Mouse (Mus musculus) testis, adult 2 months (tissue): Measurements from ENCODE around the gene Tmem259. TPM values are rescaled to one million over a fixed set of nuclear protein-coding genes. Genes with fewer than 3 reads are reported as not detected.

Source experiments
- H3K27ac ChIP-seq: fragments of 200-500 bp; 2 replicates; pipeline ENCODE4 v1.5.1; 2012; ENCODE audit warnings: low read depth, low read length; ENCODE audit not compliant: control insufficient read depth, insufficient read depth
- H3K27me3 ChIP-seq: fragments of 200-500 bp; 2 replicates; pipeline ENCODE4 v1.6.1; 2012; ENCODE audit warnings: mild to moderate bottlenecking, low read length, moderate library complexity; ENCODE audit not compliant: control insufficient read depth, insufficient read depth
- H3K36me3 ChIP-seq: fragments of 200-500 bp; 2 replicates; pipeline ENCODE4 v1.6.1; 2012; ENCODE audit warnings: mild to moderate bottlenecking, low read length; ENCODE audit not compliant: control insufficient read depth, insufficient read depth
- H3K4me1 ChIP-seq: fragments of 200-500 bp; 2 replicates; pipeline ENCODE4 v1.6.1; 2012; ENCODE audit warnings: low read length; ENCODE audit not compliant: control insufficient read depth, insufficient read depth
- H3K4me3 ChIP-seq: fragments of 200-500 bp; 2 replicates; pipeline ENCODE4 v1.5.1; 2012; ENCODE audit warnings: low read depth, mild to moderate bottlenecking, low read length, moderate library complexity, mixed read lengths; ENCODE audit not compliant: control insufficient read depth
- CTCF ChIP-seq: fragments of 200-500 bp; IDR thresholded peaks from 2 replicates; pipeline ENCODE4 v1.5.1; 2012; ENCODE audit warnings: low read depth, mild to moderate bottlenecking, inconsistent platforms, low read length, moderate library complexity; ENCODE audit not compliant: control insufficient read depth, insufficient read depth, insufficient replicate concordance
- POLR2A ChIP-seq: fragments of 200-500 bp; IDR thresholded peaks from 2 replicates; pipeline ENCODE4 v1.6.1; 2012; ENCODE audit warnings: low read depth, mild to moderate bottlenecking, inconsistent platforms, low read length, moderate library complexity; ENCODE audit not compliant: control insufficient read depth
- polyA plus RNA-seq: library from polyadenylated mRNA; depleted of rRNA; stranded (reverse); fragments of >200 nt; gene quantifications from 2 replicates; pipeline ENCODE4 v1.2.3, GENCODE M21; 2012

Gene Tmem259
- polyA plus RNA-seq, 1 experiment, result 202 TPM

DNA sequence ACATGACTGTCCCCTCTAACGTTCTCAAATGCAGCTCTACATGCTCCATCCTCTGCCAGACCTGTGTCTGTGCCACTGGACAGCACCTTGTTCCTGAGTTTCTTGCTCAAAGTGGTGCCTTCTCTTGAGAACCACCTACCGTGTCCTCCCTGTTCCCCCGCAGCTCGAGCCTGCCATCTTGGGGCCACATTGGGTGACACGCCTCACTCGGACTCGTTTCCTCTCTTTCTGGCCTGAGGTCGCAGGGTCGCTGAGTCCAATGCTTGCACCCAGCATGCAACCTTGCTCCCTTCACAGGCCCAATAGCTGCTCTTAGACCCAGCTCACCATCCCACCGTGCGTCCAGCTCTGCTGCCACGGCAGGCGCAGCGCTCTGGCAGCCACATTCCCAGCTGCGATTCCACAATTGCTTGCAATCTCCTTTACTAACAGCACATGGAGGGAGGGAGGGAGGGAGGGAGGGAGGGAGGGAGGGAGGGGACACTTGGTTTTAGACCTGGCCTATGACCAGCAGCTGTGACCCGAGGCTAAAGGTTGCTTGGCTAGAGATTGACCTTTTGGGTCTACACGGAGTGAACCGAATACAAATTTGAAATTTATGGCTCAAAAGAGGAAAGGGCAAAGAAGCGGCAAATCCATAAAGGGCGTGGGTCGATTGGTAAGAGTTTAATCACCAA is 25.9 kb downstream of the Tmem259 start:
- Histone ChIP-seq H3K4me1 (peaks cover 4% of the 10 kb centered on the region), H3K4me3 (no peak overlapping the region), H3K27ac (no peak overlapping the region), H3K27me3 (no peaks in the 10 kb centered on the region), H3K36me3 (no peaks in the 10 kb centered on the region; the same call in 1 of the 2 replicates)
- TF ChIP-seq CTCF (peak; percentile 80; the same call in 1 of the 2 replicates), POLR2A (no peak)

DNA sequence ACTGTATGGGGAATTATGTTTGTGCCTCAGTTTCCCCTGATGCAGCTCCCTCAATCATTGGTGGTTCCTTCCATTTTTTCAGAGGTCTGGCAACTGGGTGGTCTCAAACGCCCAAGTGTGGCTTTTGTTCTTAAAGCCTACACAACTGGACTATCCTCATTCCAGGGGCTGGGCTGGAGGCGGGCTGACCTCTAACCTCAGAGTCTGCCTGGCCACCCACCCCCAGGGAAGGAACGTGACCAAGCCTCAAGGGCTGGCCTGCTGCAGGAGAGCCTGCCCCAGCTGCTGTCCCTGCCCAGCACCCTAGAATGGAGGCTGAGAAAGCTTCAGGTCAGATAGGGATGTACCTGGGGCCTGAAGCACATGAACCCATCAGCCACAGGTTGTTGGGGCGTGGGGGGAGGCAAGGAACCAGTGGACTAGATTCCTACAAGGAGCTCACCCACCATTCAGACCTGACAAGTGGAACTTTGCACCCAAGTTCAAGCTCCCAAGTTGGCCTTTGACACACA is 27.4 kb downstream of the Tmem259 start:
- peaks cover 4% of the 10 kb centered on the region for H3K4me1 ChIP-seq

DNA sequence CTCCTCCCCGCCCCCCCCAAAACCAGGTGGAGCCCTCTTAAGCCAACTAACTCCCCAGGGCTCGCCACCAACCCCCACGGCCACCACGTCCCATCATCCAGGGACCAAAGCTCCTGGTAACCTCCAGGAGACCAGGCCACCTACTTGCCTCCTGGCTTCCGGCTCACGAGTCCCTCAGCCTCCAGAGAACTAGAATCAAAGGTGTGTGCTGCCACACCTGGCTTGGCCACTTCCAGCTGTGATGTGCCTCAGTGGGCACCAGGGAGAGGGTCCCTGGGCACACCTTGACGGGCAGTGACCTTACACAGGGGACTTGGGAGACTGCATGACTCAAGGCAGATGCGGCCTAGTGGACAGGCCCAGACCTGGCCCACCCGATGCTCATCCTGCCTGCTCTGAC is 28.4 kb downstream of the Tmem259 start:
- Histone ChIP-seq H3K27ac (no peak overlapping the region), H3K4me1 (peaks cover 2% of the 10 kb centered on the region), H3K4me3 (no peak overlapping the region), H3K27me3 (no peaks in the 10 kb centered on the region), H3K36me3 (no peaks in the 10 kb centered on the region)
- TF ChIP-seq CTCF (no peak), POLR2A (no peak)

More for the DNA sequence above, 27.4 kb downstream of the Tmem259 start:
- H3K4me3 ChIP-seq, result no peak overlapping the region
- no peak overlapping the region for H3K27ac ChIP-seq
- no peaks in the 10 kb centered on the region for H3K27me3 ChIP-seq
- H3K36me3 ChIP-seq, result no peaks in the 10 kb centered on the region
- TF ChIP-seq POLR2A, result no peak
- no peak for TF ChIP-seq CTCF

GRCm38 (mm10) chr10:79953946-79954345 is 30.2 kb downstream of the Tmem259 start:
- Histone ChIP-seq H3K36me3 (no peaks in the 10 kb centered on the region), H3K27me3 (no peaks in the 10 kb centered on the region), H3K4me1 (no peaks in the 10 kb centered on the region), H3K27ac (no peak overlapping the region), H3K4me3 (no peak overlapping the region)
- TF ChIP-seq CTCF (0 out of 2 replicates have a peak, but pooled peaks have one; percentile 14), POLR2A (no peak)

GRCm38 (mm10) chr10:79950661-79951060 is 33.5 kb downstream of the Tmem259 start:
- H3K4me1 ChIP-seq, result no peaks in the 10 kb centered on the region
- no peak overlapping the region for H3K4me3 ChIP-seq
- no peaks in the 10 kb centered on the region for H3K27me3 ChIP-seq
- no peaks in the 10 kb centered on the region for H3K36me3 ChIP-seq
- no peak for TF ChIP-seq CTCF
- no peak overlapping the region for H3K27ac ChIP-seq

GRCm38 (mm10) chr10:79949873-79950272 is 34.3 kb downstream of the Tmem259 start:
- TF ChIP-seq CTCF (no peak), POLR2A (no peak)
- Histone ChIP-seq H3K36me3 (no peaks in the 10 kb centered on the region), H3K27ac (no peak overlapping the region), H3K27me3 (no peaks in the 10 kb centered on the region), H3K4me3 (no peak overlapping the region), H3K4me1 (no peaks in the 10 kb centered on the region)

GRCm38 (mm10) chr10:79947502-79947901 is 36.6 kb downstream of the Tmem259 start:
- TF ChIP-seq CTCF, result no peak
- TF ChIP-seq POLR2A, result no peak
- no peak overlapping the region for H3K4me3 ChIP-seq
- H3K27me3 ChIP-seq, result no peaks in the 10 kb centered on the region
- H3K36me3 ChIP-seq, result no peaks in the 10 kb centered on the region
- no peak overlapping the region for H3K27ac ChIP-seq
- no peaks in the 10 kb centered on the region for H3K4me1 ChIP-seq
